Mouse (Mus musculus): ENCODE results near the gene Cnga3. TPM values are rescaled to one million over a fixed set of nuclear protein-coding genes. Genes with fewer than 3 reads are reported as not detected.
A peak's percentile ranks its signal among the peaks of the same experiment; 100 is the strongest.

Cnga3 gene
- total RNA-seq, 2 experiments from 2014 or later, result 0.32 to 0.46 TPM

DNA sequence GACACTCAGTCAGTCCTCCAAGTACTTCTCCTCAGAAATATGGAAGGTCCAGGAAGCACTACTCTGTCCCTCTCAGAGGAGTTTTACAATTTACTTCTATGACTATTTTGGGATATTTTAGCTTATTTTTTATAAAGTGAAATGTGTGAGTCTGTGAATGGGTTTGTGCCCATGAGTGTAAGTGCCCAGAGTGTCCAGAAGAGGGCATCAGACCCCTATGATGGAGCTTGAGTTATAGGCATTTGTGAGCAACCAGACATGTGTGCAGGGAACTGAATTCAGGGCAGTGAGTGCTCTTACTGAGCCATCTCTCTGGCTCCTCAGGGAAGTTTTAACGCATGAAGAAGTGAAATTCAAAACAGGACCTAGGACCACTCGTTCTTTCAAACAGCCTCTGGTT, 44.2 kb downstream of the Cnga3 start:
- no peak for DNase-seq
- intact Hi-C loops (cut with DNase I), result no loop called here

DNA sequence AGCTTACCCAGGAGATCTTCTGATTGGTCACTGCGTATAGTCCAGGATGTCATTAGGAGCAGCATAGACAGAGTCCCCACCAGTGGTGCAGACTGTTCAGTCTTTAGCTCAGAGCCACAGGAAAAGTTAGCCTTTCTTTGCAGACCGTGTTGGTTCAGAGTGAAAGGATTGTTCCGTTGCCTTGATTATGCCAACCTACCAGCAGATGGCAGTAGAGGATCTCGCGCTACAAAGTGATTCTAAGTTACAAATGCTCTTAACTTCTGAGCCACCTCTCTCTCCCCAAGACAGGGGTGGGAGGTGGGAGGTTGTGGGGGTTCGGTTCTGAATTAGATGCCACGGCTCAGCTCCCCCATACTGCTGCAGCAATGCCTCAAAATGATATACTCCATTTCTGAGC, 58.2 kb downstream of the Cnga3 start:
- peak; percentile 32 to 33 for DNase-seq
- intact Hi-C loops (cut with DNase I), result loop anchor here (1.0 to 5.0 kb wide), 2 partner anchors 129 to 365 kb away; no protein-coding TSS in a partner anchor

DNA sequence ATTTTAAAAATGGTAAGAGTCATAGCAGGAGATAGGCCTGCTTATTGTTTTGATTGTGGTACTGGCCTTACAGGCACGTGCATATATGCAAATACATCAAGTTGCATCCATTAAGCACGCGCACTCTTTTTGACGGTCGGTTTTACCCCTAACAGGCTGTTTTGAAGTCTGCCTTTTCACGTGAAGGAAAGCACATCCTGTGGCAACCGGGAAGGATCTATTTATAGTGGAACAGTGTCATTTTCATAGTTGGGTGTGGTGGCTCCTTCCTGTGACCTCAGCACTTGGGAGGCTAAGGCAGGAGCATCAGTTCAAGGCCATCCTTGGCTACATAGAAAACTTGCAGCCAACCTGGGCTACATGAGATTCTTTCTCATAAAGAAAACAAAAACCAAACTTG, 72.3 kb downstream of the Cnga3 start:
- intact Hi-C loops (cut with DNase I), result no loop called here
- DNase-seq, result no peak

DNA sequence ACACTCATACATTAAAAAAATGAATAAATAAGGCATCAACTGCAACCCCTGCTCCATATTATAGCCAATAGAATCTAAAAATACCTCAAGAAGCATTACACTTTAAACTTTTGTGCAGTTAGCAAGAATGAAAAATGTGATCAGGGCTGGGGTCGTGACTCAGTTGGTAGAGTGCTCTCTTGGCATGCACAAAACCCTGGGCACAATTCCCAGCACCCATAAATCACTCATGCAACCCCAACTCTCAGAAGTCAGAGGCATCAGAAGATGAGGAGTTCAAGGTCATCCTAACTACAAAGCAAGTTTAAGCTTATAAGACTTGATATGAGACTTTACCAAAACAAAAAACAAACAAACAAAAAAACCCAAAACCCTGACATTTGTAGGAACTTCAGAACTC, 73.5 kb downstream of the Cnga3 start:
- intact Hi-C loops (cut with DNase I), result no loop called here
- no peak for DNase-seq

DNA sequence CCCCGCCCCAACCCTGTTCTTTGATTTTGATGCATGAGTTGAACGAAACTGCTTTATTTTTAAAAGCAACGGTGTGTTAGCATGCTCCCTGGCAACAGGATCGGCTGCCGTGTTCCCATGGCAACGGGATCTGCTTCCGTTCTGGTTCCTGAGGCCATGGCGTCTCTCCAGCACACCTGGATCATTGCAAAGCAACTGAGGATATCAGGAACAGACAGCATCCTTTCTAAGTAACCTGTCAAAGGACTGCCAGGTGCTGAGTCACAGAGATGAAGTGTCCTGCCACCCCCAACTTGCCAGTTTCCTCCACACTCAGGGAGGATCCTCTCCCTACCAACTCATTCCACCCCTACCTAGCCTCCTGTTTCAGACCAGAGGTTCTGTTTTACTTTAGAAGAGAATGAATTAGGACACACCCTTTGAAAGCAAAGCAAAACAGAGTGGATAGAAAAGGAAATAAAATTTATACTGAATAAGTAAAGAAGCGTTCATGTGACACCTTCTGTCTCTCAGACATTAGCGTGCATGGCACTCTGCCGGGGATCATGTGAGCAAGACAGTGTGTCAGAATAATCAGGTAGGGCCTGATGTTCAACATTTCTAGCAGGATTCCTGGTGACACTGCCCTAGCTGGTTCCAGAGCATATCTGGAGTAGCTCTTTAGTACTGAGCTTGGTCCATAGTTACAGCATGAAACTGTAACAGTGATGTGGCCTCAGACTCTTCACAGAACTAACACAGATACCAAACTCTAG, 74.1 kb downstream of the Cnga3 start:
- no peak for DNase-seq
- intact Hi-C loops (cut with DNase I), result no loop called here

DNA sequence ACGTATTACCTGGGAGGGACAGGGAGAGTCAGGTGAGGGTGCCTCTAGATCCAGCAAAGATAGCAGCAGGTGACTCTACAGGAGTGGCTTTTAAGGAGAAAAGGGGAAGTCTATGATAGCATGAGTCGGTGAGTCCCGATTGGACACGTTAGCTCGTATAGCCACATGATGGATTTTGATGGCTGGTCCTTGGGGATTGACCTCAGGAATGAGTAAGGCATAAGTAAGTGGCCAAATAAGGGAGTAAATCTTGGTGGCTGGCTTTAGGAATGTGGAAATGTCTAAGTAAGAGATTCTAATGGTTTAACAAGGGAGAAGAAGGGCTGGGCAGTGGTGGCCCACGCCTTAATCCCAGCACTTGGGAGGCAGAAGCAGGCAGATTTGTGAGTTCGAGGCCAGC, 74.7 kb downstream of the Cnga3 start:
- intact Hi-C loops (cut with DNase I), result no loop called here
- DNase-seq, result no peak

DNA sequence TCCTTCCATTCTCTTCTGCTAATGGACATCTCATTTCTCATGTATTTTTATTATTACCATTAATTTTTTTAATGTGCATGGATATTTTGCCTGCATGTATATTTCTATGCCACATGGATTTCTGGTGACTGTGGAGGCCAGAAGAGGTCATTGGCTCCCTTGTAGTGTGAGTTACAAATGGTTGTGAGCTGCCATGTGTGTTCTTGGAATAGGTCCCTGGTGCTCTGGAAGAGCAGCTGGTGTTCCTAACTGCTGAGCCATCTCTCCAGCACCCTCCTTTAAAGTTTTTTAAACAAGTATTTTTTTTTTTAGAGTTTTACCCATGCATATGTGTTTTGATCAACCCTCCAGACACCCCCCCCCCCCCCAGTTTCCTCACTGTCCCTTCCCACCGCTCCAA, 82.2 kb downstream of the Cnga3 start:
- DNase-seq, result no peak
- intact Hi-C loops (cut with DNase I), result no loop called here

DNA sequence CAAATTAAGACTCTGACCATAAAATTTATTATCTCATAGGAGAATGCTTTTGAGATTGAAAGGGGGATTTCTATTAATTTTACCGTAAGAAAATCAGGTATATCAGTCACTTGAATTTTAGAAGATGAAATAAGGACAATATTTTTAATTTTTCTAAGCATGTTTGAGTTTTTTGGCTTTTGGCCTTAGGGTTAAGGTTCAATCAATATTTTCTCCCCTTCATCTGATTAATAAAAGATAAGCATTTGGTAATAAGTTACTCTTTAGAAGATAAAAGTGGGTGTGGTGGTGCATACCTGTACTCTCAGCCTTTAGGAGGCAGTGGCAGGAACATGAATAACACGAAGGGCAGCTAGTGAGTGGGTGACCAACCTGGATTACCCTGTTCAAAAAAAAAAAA, 84.7 kb downstream of the Cnga3 start:
- intact Hi-C loops (cut with DNase I), result no loop called here

DNA sequence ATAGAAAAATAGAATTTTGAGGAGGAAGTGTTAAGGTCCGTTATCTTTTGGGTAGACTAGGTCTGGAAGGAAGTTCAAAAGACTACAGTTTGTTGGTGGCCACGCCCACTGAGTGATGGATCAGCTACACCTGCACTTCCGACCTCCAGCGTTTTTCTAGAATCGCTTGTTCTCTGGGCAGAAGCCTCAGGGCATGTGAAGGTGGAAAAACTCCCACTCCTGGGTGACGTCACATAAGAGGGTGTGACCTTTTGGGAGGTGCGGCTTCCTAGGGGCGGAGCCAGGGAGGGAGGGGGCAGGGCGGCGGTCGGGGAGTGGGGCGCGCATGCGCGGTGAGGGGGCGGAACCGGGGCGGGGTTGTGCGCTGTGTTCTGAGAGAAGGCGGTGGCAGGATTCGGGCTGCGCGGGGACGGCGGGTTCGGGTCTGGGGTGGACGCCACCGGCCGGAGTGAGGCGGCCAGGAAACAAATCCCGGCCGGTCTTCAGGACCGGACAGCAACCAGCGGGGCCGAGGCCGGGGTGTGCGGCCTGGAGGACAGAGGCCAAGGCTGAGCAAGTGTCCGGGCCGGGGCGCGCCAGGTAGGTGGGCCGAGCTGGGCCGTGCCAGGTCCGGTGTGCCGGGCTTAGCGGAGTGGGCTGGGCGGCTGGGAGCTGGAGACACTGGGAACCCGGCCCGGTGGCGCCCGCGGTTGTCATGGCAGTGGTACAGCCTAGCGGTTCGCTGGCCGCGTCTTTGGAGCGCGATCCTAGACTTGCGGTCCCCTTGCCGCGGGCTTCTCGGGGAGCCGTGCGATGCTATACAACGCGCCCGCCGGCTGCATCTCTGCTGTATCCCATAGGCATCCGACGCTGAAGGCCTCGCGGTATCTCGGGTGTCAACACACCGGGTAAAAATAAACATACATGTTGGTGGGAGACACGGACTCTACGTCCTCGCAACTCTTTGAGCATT, 85.6 kb downstream of the Cnga3 start, which contains the start of gene Inpp4a:
Gene Inpp4a (plus strand): TSS at position 326 of the 952 bp plus-strand sequence.
- peak; percentile 89 to 92 for DNase-seq
- intact Hi-C loops (cut with DNase I), result no loop called here

More for the DNA sequence above, 84.7 kb downstream of the Cnga3 start:
- no peak for DNase-seq

DNA sequence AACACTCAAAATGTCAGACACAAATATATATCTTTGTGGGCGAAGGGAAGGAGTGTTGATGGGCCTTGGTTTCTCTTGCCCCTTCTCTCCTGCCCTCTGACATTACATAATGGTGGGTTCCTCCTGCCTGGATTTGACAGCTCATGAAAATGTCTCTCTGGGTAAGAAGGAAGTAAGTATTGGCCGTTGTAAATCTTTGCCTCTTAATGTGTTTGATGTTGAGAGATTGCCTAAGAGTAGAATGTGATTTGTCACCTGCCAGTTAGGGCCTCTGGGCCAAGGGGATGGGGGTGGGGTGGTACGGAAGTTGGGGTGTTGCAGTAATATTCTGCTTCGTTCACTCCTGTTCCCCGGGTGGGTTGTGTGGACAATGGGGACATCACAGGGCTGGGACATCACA, 86.4 kb downstream of the Cnga3 start:
- no peak for DNase-seq
- intact Hi-C loops (cut with DNase I), result no loop called here

DNA sequence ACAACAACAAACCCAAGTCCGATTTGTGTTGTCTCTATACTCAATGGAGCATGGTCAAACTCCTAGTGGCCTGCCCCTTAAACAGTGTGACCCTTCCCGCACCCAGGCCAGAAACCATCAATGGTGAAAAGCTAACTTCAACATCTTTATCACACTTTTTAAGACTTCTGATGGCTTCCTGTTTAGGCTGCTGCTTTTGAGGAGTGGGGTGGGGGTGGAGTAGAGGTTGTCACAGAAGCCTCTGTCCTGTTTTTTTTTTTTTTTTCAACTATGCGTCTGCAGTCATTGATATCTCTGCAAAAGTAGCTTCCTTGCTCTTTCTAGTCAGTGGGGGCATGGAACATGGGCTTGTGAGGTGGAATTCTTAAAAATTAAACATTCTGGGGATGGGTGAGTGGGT, 88.6 kb downstream of the Cnga3 start:
- no peak for DNase-seq
- intact Hi-C loops (cut with DNase I), result no loop called here

DNA sequence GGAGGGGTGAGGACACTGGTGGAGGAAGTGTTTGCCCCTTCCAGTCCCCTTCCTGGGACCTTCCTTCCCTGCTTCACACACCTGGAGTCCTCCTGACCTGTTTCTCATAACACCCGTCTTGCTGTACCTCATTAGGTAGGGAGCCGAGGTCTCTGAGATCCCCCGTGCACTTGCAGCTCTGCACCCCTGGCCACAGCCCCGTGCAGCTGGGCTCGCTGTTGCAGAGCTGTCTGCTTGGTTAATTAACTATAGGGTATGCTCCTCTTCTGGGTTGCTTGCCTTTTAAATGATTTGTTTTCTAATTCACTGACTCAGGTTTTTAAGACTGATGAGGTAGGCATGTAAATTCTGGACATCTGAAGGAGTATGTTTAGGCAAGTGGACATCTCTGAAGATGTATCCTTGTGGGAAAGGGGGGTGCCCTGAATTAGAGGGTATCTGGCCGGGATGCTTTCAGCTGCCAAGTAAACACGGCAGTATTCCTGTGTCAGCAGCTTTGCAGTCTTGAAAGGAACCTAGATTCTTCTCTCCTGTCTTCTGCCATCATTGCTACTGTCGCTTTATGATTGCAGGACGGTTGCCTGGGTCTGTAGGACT, 91.6 kb downstream of the Cnga3 start:
- no peak for DNase-seq
- intact Hi-C loops (cut with DNase I), result no loop called here

DNA sequence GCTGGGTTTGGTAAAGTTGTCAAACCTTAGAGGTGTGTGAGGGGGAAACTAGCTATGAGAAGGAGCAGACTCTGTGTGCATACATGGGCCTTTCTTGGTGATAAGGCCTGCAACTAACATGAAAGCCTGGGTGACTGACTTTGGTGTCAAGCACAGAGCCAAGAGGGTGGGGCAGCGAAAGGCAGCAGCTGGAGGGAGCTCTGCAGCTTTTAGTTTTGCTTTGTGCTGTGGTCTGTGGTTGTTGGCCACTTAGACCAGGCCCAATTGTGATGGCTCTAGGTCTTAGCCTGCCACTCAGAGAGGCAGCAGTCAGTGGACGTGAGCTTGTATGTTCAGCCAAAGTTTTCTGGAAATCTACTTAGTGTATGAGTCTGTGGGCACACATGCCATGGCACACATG, 93.4 kb downstream of the Cnga3 start:
- intact Hi-C loops (cut with DNase I), result no loop called here
- no peak for DNase-seq

DNA sequence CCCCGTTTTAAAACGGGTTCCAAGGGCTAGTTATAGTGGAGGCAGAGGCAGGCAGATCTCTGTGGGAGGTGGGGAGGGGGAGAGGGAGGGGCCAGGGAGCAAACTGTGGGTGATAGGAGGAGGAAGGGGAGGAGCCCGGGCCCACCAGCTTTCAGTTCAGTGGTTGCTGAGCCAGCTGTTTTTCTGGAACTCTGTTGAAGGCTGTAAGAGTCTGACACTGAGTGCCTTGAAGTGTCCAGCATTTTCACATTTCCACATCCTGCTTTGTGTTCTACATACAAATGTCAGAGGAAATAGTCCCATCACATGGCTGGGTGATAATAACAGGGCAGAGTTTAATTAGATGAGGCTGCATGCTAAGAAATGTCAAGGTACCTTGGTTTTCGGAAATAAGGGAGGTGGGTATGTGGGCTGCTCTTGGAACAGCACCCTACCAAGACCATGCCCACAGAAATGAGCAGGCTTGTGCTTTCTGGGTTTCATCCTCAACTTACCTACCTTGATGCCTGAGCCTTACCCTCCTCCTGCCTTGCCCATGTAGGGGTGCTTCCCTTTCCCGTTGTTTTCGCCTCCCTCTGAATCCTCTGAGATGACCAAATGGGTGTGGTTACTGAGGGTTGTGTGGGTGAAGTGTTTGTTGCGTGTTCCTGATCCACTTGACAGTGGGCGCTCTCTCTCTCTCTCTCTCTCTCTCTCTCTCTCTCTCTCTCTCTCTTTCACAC, 93.9 kb downstream of the Cnga3 start:
- intact Hi-C loops (cut with DNase I), result no loop called here
- DNase-seq, result no peak

DNA sequence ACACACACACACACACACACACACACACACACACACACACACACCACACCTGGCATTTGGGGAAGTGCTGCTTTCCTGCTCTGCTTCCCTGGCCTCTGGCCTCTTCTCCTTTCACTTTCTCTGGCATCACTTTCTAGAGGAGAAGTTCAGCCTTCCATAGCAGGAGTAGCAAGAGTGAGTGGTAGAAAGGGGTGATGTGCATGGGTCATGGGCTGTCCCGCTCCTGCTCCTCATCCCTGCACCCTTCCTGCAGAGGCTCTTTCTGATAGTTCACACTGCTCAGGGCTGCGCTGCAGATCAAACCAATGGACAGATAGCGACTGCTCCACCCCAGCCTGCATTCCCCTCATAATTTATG, 94.5 kb downstream of the Cnga3 start:
- DNase-seq, result no peak
- intact Hi-C loops (cut with DNase I), result no loop called here

DNA sequence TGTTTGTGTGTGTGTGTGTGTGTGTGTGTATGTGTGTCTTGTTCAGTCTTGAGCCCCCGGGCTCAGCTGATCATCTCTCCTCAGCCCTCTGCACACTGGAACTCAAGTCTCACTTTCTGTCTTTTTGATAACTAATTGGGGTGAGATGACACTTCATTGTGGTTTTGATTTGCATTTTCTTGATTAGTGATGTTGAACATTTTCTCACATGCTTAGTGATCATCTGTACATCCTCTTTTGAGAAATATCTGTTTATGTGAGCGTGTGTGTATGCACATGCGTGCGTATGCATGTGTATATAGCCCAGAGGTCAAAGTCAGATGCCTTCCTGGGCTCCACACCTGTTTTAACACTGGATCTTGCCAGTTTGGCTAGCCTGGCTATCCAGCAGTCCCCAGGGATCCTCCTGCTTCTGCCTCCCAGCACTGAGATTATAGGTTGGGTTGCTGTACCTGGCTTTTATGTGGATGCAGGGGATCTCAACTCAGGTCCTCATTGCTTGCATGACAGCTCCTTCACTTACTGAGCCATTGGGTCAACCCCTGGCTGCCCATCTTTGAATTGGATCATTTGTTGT, 95.8 kb downstream of the Cnga3 start:
- intact Hi-C loops (cut with DNase I), result loop anchor here (5.0 kb wide), 1 partner anchor 42 kb away; no protein-coding TSS in a partner anchor
- DNase-seq, result no peak

Data from gastrocnemius, postnatal 36 days (tissue).